Mouse (Mus musculus): ENCODE data around the gene Ppp1r18.
A peak's percentile ranks its signal among the peaks of the same experiment; 100 is the strongest.

Ppp1r18 gene

DNA sequence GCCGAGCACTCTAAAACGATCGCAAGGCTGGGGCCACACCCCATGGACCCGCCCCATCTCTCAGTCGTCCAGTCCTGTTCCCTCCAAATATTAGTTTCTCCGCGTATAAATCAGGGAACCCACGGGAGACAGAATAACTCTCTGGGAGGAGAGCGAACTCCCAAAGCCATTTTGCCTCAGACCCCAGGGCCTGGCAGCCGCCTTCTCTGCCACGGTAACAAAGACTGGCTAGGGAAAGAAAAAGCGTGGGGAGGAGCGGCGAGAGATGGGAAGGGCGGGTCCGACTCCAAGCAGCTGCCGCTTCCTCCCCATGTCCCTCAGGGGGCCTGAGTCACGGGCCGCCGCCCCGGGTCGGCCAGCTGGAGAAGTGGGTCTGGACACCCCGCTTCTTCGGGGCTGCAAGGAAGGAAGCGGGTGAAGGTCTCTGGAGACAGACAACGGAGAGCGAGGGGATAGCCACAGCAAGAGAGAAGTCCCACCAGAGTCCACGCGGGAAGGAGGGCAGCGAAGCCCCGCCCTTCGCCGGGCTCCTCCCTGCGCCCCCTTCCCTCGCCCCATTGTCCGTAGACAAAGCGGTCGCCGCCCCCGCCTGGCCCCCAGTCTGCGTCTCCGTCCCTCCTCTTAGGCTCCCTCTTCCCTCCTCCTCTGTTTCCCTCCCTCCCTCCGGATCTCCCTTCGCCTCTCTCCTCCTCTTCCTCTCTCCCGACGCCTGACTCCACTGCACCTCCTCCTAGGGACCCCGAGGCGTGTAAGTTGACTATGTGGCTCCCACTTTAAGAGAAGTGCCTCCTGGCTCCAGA, at the start of gene Ppp1r18:
TSS of gene Ppp1r18 (plus strand) at position 113 of the 800 bp plus-strand sequence.
- peak; percentile 67 for DNase-seq (ENCODE audit: low spot score)

DNA sequence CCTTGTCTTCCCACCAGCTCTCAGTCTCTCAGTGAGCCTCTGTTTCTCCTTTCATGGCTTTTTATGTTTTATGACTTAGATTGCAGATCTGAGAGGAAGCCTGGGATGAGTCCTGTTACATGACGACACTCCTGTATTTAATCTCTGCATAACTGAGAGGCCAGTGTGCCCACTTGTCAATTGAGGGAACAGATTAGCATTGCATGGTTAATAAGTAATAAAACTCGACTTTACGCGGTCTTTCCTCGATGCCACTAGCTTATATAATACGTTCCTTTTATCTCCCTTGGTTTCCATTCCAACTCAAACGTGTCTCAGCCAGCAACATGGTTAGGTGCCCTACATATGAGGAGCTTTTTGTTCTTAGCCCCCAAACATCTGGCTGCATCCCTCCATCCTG, 49.6 kb upstream of the Ppp1r18 start:
- DNase-seq (ENCODE audit: low spot score): no peak

DNA sequence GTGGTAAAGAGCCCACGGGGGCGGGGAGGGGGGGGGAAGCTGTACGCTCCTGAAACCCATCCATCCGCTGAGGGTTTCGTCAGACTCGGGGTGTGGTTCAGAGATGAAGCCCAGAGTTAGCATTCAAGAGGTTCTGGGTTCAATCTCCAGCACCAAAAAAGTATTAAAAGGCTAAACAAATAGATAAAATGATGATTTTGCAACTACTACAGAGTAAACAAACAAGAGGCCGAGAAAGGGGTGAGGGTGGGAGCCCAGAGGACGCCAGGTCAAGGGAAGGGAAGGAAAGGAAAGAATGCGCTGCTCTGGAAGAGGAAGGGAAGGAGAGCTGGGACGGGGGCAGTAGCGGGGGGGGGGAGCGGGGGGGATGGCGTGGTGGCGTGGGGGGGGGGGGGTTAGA, 48.7 kb upstream of the Ppp1r18 start:
- DNase-seq (ENCODE audit: low spot score): no peak

DNA sequence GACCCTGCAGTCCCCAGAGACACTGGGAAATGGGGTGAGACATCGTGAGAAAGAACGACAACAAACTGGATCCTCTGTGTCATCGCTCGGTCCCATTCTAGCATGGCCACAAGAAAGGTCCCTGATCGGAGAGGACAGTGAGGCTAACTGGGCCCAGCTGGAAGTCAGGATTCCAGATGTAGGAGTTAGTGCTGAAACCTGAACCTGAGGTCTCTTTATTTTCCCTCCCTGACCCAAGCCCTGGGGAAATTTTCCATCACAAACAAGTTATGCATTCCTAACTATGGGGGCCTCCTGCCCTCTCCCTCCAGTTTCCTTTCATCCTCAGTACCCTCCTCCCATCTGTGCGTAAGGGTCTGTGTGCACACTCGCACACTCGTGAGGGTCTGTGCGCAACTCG, 48.2 kb upstream of the Ppp1r18 start:
- DNase-seq (ENCODE audit: low spot score): no peak

DNA sequence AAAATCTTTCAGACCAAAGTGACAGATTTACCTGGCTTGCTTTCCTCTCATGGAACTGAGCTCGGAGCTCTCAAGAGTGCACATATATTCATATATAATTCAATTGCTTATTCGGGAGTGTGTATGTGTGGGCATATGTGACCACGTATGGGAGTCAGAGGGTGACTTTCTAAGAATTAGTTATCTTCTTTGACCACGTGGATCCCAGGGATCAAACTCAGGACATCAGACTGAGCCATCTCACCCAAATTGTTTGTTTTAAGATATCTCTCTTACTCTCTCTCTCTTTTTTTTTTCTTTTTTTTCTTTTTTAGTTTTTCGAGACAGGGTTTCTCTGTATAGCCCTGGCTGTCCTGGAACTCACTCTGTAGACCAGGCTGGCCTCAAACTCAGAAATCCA, 45.3 kb upstream of the Ppp1r18 start:
- no peak for DNase-seq (ENCODE audit: low spot score)

DNA sequence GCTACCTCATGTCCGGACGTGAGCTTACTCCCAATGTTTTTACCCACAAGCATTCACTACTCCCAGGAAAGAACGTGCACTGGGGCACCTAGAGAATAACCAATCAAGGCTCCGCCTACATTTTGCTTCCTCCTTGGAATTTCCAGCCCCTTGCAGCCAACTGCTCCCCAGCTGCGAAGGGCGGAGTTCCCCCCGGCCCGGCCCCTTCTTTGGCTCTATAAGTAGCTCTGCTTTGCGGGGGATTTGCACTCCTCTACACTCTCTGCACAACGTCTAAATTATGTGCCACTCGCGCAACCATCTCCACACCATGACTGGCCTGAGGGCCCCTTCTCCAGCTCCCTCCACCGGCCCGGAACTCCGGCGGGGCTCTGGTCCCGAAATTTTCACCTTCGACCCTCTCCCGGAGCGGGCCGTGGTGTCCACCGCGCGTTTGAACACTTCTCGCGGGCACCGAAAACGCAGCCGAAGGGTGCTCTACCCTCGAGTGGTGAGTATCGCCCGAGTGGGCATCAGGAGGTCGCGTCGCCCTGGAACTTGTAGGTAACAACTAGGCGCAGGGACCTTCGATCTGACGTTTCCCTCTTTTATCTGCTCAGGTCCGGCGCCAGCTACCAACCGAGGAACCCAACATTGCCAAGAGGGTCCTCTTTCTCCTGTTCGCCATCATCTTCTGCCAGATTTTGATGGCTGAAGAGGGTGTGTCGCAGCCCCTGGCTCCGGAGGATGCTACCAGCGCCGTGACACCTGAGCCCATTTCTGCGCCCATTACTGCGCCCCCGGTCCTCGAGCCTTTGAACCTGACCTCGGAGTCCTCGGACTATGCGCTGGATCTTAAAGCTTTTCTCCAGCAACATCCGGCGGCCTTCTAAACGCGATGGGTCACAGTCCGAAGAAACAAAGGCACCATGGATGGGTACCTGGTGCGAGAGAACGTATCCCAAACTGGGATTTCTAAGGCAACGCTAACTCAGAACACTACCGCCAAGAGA, 43.7 kb upstream of the Ppp1r18 start, which contains the start of gene Ier3:
TSS of gene Ier3 (plus strand) at position 246 of the 992 bp plus-strand sequence.
- peak; percentile 90 for DNase-seq (ENCODE audit: low spot score)

DNA sequence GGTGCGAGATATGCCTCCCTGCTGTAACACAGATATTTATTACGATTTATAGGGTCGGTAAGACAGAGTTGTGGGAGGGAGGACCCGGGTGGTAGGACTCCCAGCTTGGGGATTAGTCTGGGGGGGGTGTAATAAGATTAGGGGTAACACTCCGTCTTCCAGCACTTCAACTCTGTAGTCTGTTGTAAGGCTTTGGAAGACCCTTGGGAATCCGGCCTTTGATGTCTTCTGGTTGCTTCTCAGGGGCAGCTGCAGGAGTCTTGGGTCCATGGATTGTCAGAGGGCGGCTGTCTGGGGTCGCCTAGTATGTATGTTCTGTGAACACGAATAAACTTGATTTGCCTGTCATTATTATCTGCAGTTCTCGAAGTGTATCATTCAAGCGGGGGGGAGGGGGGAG, 42.8 kb upstream of the Ppp1r18 start:
- DNase-seq (ENCODE audit: low spot score): no peak

DNA sequence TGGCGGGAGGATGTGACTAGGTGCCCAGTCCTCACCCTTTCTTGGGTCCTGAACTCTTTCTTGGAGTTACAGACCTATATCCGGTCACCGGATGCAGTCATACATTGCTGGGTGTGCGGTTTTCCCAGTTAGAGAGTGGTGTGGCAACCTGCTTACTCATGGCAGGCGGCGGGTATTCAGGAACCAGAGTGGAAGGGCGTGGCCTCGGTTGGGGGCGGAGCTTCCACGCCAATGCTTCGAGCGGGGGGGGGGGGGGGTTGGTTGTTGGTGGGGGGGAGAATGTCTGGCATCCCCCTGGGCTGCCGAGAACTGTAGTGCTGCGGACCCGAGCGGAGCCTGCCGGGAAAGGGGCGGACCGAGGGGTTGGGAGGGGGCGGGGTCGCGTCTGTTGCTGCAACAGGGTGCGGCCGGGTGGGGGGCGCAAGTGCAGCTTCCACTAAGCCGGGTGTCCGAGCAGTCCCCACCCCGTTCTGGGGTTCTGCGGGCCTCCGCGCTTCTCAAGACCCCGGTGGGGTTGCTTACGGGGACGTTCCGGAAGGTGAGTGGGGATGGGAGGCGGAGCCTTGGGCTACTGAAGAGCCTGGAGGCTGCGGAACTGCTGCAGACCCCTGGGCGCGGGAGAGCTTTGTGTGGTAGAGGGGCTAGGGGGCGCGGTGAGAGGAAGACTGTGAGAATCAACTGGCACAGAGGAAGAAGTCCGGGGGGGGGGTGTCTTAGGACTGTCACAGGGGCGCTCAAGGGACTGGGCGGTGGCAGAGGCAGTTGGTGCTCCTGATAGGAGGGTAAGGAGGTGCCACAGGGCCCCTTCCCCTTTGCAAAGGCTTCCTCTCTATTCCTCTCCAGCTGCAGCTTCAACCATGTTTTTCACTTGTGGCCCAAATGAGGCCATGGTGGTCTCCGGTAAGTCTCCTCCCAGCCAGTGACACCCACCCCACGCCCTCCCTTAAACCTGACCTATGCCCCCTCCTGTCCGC, 42.1 kb upstream of the Ppp1r18 start, which contains the start of gene Flot1:
TSS of gene Flot1 (plus strand) at position 267 of the 974 bp plus-strand sequence.
- DNase-seq (ENCODE audit: low spot score): peak; percentile 78

DNA sequence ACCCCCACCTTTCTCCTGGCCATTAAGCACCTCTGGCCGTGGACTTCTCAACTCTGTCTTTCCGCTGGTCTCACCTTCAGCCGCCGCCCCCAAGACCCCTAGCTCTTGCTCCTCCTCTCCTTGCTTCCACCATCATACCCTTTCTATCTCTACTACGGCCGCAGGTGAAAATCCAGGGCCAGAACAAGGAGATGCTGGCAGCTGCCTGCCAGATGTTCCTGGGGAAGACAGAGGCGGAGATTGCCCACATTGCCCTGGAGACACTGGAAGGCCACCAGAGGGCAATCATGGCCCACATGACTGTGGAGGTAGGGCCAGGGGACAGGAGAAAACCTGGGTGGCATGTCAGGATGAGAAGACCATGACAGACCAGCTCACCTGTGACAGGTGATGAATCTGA, 41.0 kb upstream of the Ppp1r18 start:
- DNase-seq (ENCODE audit: low spot score): no peak

DNA sequence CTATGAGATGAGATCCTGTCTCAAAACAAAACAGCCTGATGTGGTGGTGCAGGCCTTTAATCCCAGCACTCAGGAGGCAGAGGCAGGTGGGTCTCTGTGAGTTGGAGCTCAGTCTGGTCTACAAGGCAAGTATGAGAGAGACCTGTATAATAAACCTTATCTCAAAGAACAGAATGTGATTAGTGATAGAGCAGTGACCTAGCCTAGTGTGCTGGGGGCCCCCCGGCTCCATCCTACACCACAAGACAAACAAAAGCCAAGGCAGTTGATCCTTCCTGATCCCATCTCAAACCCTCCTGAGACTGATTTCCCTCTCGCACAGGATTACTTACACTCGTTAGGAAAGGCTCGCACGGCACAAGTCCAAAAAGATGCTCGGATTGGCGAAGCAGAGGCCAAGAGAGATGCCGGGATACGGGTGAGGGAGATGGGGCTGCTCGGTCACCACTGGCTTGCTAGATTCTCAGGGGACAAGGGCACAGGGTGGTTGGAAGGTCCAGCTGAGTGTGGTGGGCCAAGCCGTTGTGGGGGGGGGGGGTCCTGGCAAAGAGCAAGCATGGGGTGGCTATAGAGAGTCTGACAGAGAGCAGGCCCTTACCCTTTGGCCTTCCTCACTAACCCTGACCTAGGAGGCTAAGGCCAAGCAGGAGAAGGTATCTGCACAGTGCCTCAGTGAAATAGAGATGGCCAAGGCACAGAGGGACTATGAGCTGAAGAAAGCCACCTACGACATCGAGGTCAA, 40.1 kb upstream of the Ppp1r18 start:
- DNase-seq (ENCODE audit: low spot score): no peak

DNA sequence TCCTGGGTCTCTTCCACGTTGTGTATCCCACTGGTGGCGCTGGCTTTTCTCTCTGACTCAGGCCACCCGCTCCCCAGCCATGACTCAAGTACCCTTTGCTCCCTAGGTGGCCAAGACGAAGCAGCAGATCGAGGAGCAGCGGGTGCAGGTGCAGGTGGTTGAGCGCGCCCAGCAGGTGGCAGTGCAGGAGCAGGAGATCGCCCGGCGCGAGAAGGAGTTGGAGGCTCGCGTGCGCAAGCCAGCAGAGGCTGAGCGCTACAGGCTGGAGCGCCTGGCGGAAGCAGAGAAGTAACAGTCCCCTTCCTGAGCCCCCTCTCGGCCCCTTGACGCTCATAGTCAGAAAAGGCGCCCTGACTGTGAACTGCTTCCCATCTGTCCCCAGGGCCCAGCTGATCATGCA, 35.7 kb upstream of the Ppp1r18 start:
- peak; percentile 70 for DNase-seq (ENCODE audit: low spot score)

DNA sequence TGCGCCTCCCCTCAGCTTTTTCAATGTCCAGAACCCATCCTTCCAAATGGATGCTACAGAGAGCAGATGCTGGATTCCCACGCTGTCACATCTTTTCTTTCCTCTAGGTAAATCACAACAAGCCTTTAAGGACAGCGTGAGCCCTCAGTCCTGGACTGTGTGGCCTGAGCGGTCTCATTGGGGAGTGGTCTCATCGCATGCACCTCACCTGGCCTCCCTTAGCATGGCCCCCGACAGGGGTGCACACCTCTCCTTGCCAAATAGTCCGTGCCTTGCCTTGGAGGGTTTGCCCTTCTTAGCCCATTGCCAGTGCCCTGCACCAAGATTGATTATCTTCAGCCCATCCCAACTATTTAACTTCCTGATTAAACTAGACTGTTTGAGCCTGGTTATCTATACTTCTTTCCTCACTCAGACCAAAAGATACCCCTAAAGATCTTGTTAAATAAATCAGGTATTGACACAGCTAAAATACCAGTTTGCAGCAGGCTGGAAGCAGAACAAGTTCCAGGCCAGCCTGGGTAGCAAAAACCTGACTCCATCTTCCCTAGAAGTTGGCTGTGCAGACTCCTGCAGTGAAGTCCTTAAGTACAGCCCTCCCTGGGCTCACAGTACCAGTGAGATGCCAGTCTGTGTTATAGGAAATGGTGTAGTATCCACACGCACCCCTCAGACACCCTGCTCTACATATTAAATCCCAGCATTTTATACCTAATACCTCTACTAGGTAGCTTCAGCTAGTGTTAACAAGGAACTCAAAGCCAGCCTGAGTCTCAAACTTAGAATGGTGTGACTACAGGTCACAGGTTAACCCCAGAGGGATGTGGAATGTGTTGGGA, 32.8 kb upstream of the Ppp1r18 start:
- no peak for DNase-seq (ENCODE audit: low spot score)

DNA sequence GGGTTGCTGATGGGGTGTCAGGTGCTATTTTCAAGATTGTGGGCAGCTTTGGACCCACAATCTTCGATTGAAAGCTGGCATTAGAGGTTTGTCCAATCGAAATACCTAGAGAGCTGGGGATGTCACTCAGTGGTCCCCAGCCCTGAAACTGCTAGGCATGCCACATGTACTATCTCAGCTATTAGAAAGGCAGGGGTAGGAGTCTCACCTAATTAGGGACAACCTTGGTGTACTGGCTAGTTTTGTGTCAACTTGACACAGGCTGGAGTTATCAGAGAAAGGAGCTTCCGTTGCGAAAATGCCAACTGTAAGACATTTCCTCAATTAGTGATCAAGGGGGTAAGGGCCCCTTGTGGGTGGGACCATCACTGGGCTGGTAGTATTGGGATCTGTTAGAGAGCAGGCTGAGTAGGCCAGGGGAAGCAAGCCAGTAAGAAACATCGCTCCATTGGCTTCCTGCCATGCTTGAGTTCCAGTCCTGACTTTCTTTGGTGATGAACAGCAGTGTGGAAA, 32.1 kb upstream of the Ppp1r18 start:
- DNase-seq (ENCODE audit: low spot score): no peak

DNA sequence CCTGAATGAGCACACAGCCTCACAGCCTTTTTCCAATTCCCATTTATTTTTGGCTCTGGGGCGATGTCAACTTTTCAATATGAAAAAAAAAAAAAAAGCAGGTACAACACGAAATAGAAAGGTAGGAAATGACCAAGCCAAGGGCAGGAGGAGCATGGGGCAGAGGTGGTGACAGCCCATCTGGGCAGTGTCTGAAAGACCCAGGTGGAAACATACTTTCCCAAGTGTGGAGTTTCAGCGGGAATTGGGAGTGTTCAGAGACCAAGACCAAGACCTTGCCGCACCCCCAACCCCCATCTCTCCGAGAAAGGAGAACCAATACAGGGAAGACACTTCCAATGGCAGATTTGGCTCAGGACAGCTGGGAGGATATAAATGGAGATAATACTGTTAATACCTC, 31.5 kb upstream of the Ppp1r18 start:
- DNase-seq (ENCODE audit: low spot score): no peak

DNA sequence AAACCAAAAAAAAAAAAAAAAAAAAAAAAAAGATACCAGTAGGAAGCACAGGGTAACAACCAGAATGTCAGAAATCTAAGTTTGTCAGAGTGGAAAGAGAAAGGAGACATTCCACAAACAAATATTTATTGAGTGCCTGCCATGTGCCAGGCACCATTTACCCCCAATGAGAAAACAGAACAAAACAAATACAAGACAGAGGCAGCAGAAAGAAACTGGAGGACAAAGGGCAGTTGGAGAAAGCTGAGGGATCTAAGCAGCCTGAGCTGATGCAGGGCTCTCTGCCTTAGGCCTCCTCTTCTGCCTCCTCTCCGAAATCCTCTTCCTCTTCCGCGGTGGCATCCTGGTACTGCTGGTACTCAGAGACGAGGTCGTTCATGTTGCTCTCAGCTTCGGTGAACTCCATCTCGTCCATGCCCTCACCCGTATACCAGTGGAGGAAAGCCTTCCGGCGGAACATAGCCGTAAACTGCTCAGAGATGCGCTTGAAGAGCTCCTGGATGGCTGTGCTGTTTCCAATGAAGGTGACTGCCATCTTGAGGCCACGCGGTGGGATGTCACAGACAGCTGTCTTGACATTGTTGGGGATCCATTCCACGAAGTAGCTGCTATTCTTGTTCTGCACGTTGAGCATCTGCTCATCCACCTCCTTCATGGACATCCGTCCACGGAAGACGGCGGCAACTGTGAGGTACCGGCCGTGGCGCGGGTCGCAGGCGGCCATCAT, 30.5 kb upstream of the Ppp1r18 start:
- no peak for DNase-seq (ENCODE audit: low spot score)

DNA sequence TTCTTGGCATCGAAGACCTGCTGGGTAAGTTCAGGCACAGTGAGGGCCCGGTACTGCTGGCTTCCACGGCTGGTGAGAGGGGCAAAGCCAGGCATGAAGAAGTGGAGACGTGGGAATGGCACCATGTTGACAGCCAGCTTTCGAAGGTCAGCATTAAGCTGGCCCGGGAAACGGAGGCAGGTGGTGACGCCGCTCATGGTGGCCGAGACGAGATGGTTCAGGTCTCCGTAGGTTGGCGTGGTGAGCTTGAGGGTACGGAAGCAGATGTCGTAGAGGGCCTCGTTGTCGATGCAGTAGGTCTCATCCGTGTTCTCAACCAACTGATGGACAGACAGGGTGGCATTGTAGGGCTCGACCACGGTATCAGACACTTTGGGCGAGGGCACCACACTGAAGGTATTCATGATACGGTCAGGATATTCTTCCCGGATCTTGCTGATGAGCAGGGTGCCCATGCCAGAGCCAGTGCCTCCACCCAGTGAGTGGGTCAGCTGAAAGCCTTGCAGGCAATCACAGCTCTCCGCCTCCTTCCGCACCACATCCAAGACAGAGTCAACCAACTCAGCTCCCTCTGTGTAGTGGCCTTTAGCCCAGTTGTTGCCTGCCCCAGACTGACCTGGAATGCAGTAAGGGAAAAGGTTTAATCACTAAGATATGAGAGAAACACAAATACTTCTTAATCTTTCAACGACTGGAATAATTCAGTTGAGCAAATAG, 29.8 kb upstream of the Ppp1r18 start:
- DNase-seq (ENCODE audit: low spot score): no peak

DNA sequence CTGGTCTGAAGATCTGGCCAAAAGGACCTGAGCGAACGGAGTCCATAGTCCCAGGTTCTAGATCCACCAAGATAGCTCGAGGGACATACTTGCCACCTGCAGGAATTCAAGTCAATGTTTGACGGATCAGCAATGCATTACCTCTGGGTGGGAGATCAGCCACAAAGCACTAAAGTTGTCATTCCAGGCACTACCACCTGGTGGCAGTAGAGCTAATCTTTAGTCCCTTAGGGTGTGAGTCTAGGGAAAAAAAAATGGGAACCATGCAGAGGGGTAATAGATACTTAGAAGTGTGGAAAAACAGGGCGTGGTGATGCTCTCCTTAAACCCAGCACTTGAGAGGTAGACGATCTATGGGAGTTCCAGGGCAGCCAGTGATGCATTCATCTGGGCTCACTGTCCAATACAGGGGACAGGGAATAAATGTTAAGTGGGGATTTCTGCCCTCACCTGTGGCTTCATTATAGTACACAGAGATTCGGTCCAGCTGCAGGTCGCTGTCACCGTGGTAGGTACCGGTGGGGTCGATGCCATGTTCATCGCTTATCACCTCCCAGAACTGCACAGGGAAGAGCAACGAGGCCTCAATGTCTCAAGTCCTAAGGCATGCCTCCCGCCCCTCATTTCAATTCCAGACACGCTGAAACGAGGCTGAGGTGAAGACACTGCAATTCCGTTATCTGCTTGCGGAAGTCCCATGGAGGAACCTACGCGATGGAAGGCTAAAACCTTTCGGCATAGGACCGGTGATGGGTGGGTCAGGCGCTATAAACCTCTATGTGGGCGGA, 29.0 kb upstream of the Ppp1r18 start:
- DNase-seq (ENCODE audit: low spot score): peak; percentile 47
